Mouse (Mus musculus) olfactory bulb, adult 2 months (tissue): ENCODE measurements around the gene Plxnd1.

Experiments
- CTCF ChIP-seq: fragments of 200-500 bp; IDR thresholded peaks from 2 replicates; pipeline ENCODE4 v1.5.1; 2012; ENCODE audit warnings: low read depth, mild to moderate bottlenecking, low read length, moderate library complexity; ENCODE audit not compliant: insufficient read depth
- POLR2A ChIP-seq: fragments of 200-500 bp; IDR thresholded peaks from 2 replicates; pipeline ENCODE4 v1.6.1; 2012; ENCODE audit warnings: mild to moderate bottlenecking, low read depth, low read length, moderate library complexity; ENCODE audit not compliant: insufficient read depth

GRCm38 (mm10) chr6:116006731-116007130 is 11.9 kb upstream of the Plxnd1 start:
- TF ChIP-seq CTCF (no peak), POLR2A (no peak)
